Mouse (Mus musculus) layer of hippocampus, postnatal 25 days (tissue): ENCODE results near the gene Mybl2. TPM values are rescaled to one million over a fixed set of nuclear protein-coding genes. Genes with fewer than 3 reads are reported as not detected.

Experiments
- DNase-seq, 2 experiments: peaks; one replicate each; pipeline ENCODE4 v3.0.0; 2022; ENCODE audit warnings: mixed read lengths in 2 of 2, low spot score in 1 of 2; ENCODE audit errors: extremely low spot score in 1 of 2
- total RNA-seq, 2 experiments: library from RNA; stranded (reverse); gene quantifications; 2 replicates each; pipeline ENCODE4 v1.2.3; 2021

Mybl2 gene
- total RNA-seq, 2 experiments from 2014 or later: 1.3 to 2.1 TPM

GRCm38 (mm10) chr2:163067233-163067632 lies 12.7 kb downstream of the Mybl2 start:
- no peak for DNase-seq

- no peak for DNase-seq
These were observed 15.7 kb downstream of the Mybl2 start for GRCm38 (mm10) chr2:163070213-163070612.

GRCm38 (mm10) chr2:163071590-163071989 lies 17.1 kb downstream of the Mybl2 start:
- no peak for DNase-seq

GRCm38 (mm10) chr2:163073023-163073757 lies 18.7 kb downstream of the Mybl2 start:
- no peak for DNase-seq

GRCm38 (mm10) chr2:163074006-163074405 lies 19.5 kb downstream of the Mybl2 start:
- no peak for DNase-seq

- DNase-seq: no peak
These were observed 20.3 kb downstream of the Mybl2 start for GRCm38 (mm10) chr2:163074808-163075207.

GRCm38 (mm10) chr2:163075234-163075633 lies 20.7 kb downstream of the Mybl2 start:
- no peak for DNase-seq

GRCm38 (mm10) chr2:163079041-163079440 lies 24.6 kb downstream of the Mybl2 start:
- no peak for DNase-seq

GRCm38 (mm10) chr2:163082591-163082990 lies 28.1 kb downstream of the Mybl2 start:
- no peak for DNase-seq

GRCm38 (mm10) chr2:163084519-163084918 lies 30.0 kb downstream of the Mybl2 start:
- no peak for DNase-seq

- DNase-seq: no peak
These were observed 30.6 kb downstream of the Mybl2 start for GRCm38 (mm10) chr2:163085047-163085446.

GRCm38 (mm10) chr2:163086561-163086960 lies 32.1 kb downstream of the Mybl2 start:
- no peak for DNase-seq

GRCm38 (mm10) chr2:163087728-163088127 lies 33.2 kb downstream of the Mybl2 start, which contains the start of gene Gtsf1l:
Gtsf1l (minus strand) TSS chr2:163087855.
- DNase-seq: no peak

- DNase-seq: no peak
These were observed 35.1 kb downstream of the Mybl2 start for GRCm38 (mm10) chr2:163089475-163090123.

- no peak for DNase-seq
These were observed 40.4 kb downstream of the Mybl2 start for GRCm38 (mm10) chr2:163094909-163095308.

GRCm38 (mm10) chr2:163095784-163096183 lies 41.3 kb downstream of the Mybl2 start:
- no peak for DNase-seq

- no peak for DNase-seq
These were observed 45.4 kb downstream of the Mybl2 start for GRCm38 (mm10) chr2:163099919-163100318.

GRCm38 (mm10) chr2:163100551-163100950 lies 46.1 kb downstream of the Mybl2 start:
- no peak for DNase-seq

- DNase-seq: peak; percentile 67 to 89
These were observed 47.2 kb downstream of the Mybl2 start for GRCm38 (mm10) chr2:163101646-163102203.

- DNase-seq: no peak
These were observed 47.7 kb downstream of the Mybl2 start for GRCm38 (mm10) chr2:163102216-163102615.

- no peak for DNase-seq
These were observed 48.6 kb downstream of the Mybl2 start for GRCm38 (mm10) chr2:163102900-163103653.
